Mouse (Mus musculus): ENCODE data around the gene Prrg4.
"Not testable (repeated sequence)": the region's sequence is repeated elsewhere in the genome, so short reads cannot be mapped to it uniquely, and the experiment has no call there.

The Prrg4 gene

GRCm38 (mm10) chr2:104841736-104842135 is 7.9 kb downstream of the Prrg4 start:
- DNase-seq (ENCODE audit: low spot score): no peak

DNA sequence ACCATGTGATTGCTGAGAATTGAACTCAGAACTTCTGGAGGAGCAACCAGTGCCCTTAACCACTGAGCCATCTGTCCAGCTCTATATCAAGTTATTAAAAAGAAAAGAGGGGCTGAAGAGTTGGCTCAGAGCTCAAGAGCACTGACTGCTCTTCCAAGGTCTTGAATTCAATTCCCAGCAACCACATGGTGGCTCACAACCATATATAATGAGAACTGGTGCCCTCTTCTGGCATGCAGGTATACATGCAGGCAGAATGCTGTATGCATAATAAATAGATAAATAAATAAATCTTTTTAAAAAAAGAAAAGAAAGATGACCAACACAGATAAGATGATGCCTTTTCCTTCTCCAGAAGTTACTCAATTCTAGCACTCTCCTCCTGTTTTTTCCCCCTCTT is 8.7 kb downstream of the Prrg4 start:
- DNase-seq (ENCODE audit: low spot score): no peak

DNA sequence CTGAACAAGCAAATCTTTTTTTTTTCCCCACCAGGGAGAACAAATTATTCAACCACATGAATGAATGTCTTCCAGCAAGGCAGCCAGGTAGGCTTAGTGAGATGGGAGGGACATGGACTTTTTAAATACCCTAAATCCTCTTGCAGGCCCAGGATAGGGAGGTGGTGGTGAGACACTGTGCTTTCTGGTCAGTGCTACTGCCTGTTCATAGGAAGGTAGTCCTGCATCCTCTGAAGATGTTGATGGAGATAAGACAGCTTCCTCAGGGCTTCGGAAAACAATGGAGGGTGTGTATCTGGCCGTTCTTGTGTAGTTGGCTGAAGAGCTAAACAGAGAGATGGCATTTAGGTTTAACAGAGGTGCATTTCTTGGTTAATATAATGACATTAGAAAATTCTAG is 17.2 kb downstream of the Prrg4 start:
- DNase-seq (ENCODE audit: low spot score): no peak

DNA sequence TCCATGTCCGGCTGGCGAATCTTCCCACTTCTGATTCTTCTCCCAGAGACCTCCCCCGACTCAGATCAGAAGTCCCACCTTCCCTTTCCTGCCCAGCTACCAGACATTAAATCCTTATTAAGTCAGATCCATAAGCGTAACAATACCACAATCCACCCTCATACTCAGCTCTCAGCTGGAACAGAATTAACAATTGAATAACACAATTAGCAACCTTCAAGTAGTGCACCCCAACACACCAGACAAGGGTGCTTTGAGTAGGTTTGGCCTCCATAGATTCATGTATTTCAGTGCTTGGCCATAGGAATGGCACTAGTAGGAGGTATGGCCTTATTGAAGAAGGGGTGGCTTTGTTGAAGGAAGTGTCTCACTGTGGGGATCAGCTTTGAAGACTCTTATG is 23.5 kb downstream of the Prrg4 start:
- no peak for DNase-seq (ENCODE audit: low spot score)

- DNase-seq (ENCODE audit: low spot score): not testable (repeated sequence)
These were observed 30.9 kb downstream of the Prrg4 start for GRCm38 (mm10) chr2:104818763-104819162.

DNA sequence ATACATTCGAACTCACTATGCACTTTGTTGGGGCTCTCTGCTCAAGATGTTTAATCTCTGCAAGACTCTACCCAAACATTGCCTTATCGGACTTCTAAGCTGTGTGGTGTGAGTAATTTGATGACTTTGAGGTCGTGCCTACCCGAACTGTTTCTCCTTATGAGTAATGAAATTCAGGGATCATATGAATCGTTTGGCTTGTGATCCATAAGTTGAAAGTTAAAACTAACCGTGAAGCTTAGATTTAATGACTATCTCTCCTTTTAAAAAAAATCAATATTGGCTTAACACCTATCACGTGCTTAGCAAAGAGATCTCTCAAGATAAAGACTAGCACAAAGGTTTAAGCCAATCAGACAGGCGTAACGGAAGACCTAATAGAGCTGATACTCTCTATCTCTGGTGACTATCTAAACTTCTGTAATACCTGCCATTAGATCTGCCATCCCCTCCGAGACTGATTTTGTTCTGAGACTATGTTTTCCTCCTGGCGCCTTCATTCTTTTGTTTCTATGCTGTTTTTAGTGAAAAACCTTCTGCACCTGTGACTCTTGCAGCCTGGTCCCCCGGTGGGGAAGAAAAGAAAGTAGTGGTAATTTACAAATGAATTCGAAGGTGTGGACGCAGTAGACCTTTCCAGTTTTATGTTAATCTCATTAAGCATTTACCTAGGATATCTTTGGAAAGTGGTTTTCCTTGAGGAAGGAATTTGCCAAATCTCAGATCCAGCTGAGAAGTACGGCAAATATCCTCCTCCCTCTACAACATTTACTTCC is 31.9 kb downstream of the Prrg4 start:
- DNase-seq (ENCODE audit: low spot score): no peak

GRCm38 (mm10) chr2:104816866-104817439 is 32.7 kb downstream of the Prrg4 start:
- peak; percentile 91 for DNase-seq (ENCODE audit: low spot score)

DNA sequence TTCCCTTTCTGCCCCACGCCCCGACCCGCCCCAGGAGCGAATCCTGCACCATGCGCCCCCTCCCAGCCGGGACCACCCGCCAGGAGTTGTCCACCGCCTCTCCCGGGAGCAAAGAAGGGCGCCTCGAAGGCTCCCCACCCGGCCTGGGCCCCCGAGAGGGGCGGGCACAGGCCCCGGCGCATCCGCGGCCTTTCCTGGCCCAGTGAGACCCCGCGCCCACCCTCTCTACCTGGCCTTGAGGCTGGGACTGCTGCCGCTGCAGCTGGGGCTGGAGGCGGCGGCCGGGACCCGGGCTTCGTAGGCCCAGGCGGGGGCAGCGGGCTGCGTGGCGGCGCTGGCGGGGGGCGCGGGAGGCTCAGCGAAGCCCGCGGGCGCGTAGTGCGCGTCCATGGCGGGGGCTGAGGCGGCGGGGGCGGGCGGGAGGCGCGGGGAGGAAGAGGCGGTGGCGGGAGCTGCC is 33.3 kb downstream of the Prrg4 start, which contains the start of gene Qser1:
Gene Qser1 (minus strand): TSS at position 390 of the 457 bp plus-strand sequence.
- peak; percentile 75 for DNase-seq (ENCODE audit: low spot score)

- no peak for DNase-seq (ENCODE audit: low spot score)
These were observed 33.9 kb downstream of the Prrg4 start for GRCm38 (mm10) chr2:104815561-104816370.

DNA sequence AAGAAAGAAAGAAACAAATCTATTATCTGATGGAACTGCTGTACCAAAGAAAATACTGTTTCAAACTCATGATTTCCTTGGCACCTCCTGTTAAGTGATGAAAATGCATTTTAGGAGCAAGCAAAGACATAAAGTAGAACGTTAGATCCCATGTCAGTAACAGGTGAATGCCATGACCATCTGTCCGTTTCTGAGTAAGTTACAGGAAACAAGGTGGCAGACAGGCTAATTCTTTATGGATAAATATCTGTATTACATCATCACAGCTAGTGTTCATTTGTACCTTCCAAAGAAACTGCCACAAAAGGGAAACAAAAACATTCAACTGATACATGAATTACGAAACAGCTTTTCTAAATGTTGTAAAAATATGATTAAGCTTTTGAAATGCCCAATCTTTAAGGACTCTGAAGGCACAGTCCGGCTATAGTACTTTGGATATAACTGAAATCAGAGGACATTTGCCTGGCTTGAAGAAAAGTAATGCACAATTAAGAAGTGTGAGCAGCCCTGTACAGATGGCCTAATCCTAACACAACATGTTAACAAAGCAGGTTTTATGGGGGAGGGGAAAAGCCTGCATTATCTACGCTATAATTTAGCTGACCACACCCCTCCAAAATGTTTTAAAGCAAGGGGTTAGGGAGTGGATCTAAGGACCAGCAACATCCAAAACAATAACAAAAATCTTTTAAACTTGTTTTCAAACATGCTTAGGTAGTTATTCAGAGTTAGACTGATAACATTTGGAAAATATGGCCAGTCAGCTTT is 35.3 kb downstream of the Prrg4 start:
- no peak for DNase-seq (ENCODE audit: low spot score)

GRCm38 (mm10) chr2:104805435-104805834 is 44.2 kb downstream of the Prrg4 start:
- DNase-seq (ENCODE audit: low spot score): no peak
